Mouse (Mus musculus) activated CD4-positive, CD25-positive, alpha-beta regulatory T cell (primary cell): Measurements from ENCODE around the gene Wdr83os. TPM values are rescaled to one million over a fixed set of nuclear protein-coding genes. Genes with fewer than 3 reads are reported as not detected.

Source experiments
- polyA plus RNA-seq, 2 experiments: library from polyadenylated mRNA; unstranded; fragments of 100-300 nt; shearing (Covaris generic); gene quantifications; one replicate each; pipeline ENCODE4 v1.2.1; 2017

Gene Wdr83os
- polyA plus RNA-seq = 100 to 1,000 TPM; 158 to 186 TPM

DNA sequence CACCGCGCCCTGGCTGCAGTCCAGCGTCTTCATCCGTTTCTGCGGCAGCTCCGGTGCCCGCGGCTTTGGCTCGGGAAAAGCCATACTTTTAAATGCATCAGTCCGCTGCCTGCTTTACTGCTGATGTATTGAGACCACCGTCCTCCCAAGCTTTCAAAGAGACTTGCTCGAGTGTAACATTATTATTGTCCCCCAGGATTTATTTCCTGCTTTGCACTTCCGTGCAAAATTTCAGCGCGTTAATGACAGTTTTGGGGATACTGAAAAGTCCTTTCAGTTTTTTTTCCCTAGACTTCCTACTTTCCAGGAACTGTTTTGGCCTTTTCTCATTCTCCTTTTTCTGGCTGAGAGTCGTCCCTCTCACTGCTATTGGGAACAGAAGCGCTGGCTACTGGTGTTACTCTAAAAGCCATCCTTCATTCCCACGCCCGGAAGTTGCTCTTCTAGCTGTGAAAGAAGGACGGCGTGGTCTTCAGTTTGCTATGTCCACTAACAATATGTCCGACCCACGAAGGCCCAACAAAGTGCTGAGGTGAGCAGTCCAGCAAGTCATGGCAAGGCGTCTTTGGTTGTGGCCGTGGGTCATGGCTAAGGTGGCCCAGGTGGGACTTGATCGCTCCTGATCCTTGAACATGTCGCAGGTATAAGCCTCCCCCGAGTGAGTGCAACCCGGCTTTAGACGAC, at the start of gene Wdr83os:
Gene Wdr83os, plus strand, starts transcription at position 209 of the 684 bp plus-strand sequence.

GRCm38 (mm10) chr8:85036718-85037365, 43.7 kb upstream of the Wdr83os start, which contains the start of gene Tnpo2:
Gene Tnpo2, plus strand, starts transcription at chr8:85036915.

GRCm38 (mm10) chr8:85059879-85060616, 20.5 kb upstream of the Wdr83os start, which contains the start of gene Fbxw9:
Gene Fbxw9, plus strand, starts transcription at chr8:85060055.

DNA sequence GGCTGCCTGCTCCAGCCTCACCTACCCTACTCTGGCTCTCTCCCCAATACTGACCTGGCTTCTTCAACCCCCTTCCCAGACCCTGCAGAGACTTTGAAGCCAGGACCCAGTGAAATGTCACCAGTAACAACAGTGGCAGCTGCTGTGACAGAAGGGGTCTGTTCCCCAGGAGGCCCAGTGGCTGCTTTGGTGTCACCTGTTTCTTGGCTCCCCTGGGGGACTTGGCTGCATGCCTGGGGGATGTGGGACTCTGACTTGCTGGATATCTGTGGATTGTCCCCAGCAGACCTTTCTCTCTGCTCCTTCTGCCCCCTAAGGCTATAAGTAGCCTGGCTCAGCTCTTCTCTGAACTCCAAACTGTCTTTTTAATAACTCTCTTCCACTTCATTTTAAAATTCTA, 12.6 kb upstream of the Wdr83os start, which contains the start of gene Gm5741:
Gene Gm5741, minus strand, starts transcription at position 1 of the 400 bp plus-strand sequence.

DNA sequence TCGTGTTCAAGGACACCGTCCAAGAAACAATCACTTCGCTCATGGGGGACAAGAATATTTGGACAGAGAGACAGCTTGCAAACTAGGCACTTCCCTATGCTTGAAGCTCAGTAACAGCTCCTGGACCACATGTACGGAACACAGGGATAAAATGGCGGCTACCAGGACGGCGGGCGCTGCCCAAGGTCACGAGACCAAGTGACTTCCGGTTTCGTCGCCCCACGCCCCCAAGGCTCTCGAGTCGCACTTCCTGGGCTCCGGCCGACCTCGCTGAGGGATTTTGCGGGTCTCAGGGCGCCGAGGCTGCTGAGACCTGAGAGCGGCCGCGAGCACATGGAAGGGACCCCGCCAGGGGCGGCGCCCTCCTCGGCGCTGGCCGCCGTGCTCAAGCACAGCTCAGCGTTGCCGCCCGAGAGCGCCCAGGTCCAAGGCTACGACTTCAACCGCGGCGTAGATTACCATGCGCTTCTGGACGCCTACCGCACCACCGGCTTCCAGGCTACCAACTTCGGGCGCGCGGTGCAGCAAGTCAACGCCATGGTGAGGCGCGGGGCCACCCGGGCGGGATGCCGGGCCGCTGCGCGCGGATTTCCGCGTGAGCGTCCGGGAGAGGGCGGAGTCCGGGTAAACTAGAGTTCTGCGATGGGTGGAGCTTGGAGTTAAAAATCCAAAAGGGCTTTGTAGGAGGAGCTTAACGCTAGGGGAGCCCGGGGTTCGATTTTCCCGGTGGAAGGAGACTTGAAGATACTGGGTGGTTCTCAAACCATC, 8.8 kb upstream of the Wdr83os start, which contains the start of gene Dhps:
Gene Dhps, plus strand, starts transcription at position 244 of the 768 bp plus-strand sequence.

GRCm38 (mm10) chr8:85081216-85081555, 646 bp downstream of the Wdr83os start, which contains the start of gene Wdr83:
Gene Wdr83, minus strand, starts transcription at chr8:85081306.

DNA sequence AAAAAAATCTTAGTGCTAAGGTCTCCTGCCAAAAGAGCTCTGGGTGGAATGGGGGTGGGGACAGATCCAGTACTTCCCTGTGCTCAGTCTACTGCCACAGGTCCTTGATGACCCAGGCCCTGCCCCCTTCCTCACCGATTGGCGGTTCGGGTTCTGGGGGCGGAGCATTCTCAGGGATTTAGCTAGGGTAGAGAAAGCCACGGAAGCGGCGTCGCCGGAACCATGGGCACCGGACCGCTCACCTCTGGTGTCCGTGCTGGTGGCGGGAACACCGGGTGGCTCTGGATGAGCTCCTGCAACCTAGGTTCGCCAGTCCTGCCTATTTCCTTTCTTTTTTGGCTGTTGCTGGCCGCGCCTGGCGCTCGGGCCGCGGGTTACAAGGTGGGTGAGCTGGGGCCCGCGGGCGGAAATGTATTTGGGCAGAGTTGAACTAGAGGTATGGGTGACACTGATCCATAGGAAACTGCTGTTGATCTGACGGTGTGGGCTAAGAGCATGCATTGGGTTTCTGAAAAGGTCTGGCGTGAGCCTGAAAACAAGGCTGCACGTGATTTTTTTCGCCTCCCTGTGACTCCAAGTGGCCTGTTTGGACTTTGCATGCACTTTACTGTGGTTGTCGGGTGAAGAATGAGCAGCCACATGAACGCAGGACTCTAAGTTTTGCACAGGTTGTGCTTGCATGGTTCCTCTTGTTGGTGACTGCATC, 2.7 kb downstream of the Wdr83os start, which contains the start of gene Man2b1:
Gene Man2b1, plus strand, starts transcription at position 163 of the 706 bp plus-strand sequence.

DNA sequence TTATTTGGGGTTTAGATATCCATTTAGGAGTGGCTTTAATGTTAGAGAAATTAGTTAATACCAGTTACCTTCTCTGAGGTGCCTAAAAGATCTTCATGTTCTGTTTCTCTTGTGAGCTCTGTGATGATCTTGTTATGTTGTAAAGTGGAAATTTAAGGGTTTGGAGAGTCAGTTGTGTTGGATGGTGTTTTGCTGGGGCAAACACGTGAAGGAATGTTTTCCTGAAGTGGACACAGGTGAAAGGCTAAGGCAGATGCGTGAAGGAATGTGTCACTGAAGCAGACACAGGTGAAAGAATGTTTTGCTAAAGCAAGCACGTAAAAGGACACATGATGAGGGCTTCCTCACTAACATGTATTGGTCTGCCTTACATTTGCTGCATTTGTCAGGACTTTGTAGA, 42.5 kb downstream of the Wdr83os start, which contains the start of gene Zfp791:
Gene Zfp791, minus strand, starts transcription at position 101 of the 400 bp plus-strand sequence.

Other genes with a start within 250 kb of the Wdr83os start
- gene Gadd45gip1, start 249.2 kb upstream of the Wdr83os start, polyA plus RNA-seq = 10 to 100 TPM; 29.7 to 37.9 TPM
- gene Rad23a, start 240.1 kb upstream of the Wdr83os start, polyA plus RNA-seq = 100 to 1,000 TPM; 159 to 183 TPM
- 100 to 1,000 TPM; 378 to 630 TPM for gene Calr, start 233.8 kb upstream of the Wdr83os start, polyA plus RNA-seq
- gene Farsa, start 223.8 kb upstream of the Wdr83os start, polyA plus RNA-seq = 10 to 100 TPM; 78.3 to 79.8 TPM
- gene Syce2, start 208.6 kb upstream of the Wdr83os start, polyA plus RNA-seq = 10 to 100 TPM in 1 of 2 experiments, 1 to 10 TPM in 1; 9.1 to 16.8 TPM
- 10 to 100 TPM; 22.2 to 31.5 TPM for gene Gcdh, start 186.8 kb upstream of the Wdr83os start, polyA plus RNA-seq
- 1 to 10 TPM; 1.3 to 3.6 TPM for gene Klf1, start 178.8 kb upstream of the Wdr83os start, polyA plus RNA-seq
- gene Dnase2a, start 172.2 kb upstream of the Wdr83os start, polyA plus RNA-seq = 10 to 100 TPM in 1 of 2 experiments, 1 to 10 TPM in 1; 6.1 to 11.9 TPM
- gene Mast1, start 143.4 kb upstream of the Wdr83os start, polyA plus RNA-seq = 1 to 10 TPM in 1 of 2 experiments, under 1 TPM in 1; 0.62 to 1.2 TPM
- under 1 TPM in 1 of 2 experiments, not detected in 1; 0.21 TPM for gene Rtbdn, start 133.7 kb upstream of the Wdr83os start, polyA plus RNA-seq
- gene Gm49661, start 111.3 kb upstream of the Wdr83os start, polyA plus RNA-seq = not detected
- gene Prdx2, start 111.2 kb upstream of the Wdr83os start, polyA plus RNA-seq = 100 to 1,000 TPM; 205 to 213 TPM
- 10 to 100 TPM; 80.7 to 89.0 TPM for gene Rnaseh2a, start 111.0 kb upstream of the Wdr83os start, polyA plus RNA-seq
- 100 to 1,000 TPM; 294 to 399 TPM for gene Junb, start 102.0 kb upstream of the Wdr83os start, polyA plus RNA-seq
- 10 to 100 TPM in 1 of 2 experiments, 1 to 10 TPM in 1; 9.5 to 11.1 TPM for gene Hook2, start 90.1 kb upstream of the Wdr83os start, polyA plus RNA-seq
- gene Best2, start 66.2 kb upstream of the Wdr83os start, polyA plus RNA-seq = not detected
- 10 to 100 TPM; 53.6 to 65.3 TPM for gene Asna1, start 55.5 kb upstream of the Wdr83os start, polyA plus RNA-seq
- 100 to 1,000 TPM; 248 to 252 TPM for gene Trir, start 53.9 kb upstream of the Wdr83os start, polyA plus RNA-seq
- gene Tnpo2, start 43.8 kb upstream of the Wdr83os start, polyA plus RNA-seq = 10 to 100 TPM; 20.7 to 25.3 TPM
- gene Fbxw9, start 20.7 kb upstream of the Wdr83os start, polyA plus RNA-seq = 1 to 10 TPM; 4.5 to 7.0 TPM
- 1 to 10 TPM; 1.5 to 2.8 TPM for gene Gm5741, start 12.8 kb upstream of the Wdr83os start, polyA plus RNA-seq
- gene Dhps, start 9.0 kb upstream of the Wdr83os start, polyA plus RNA-seq = 100 to 1,000 TPM in 1 of 2 experiments, 10 to 100 TPM in 1; 77.6 to 102 TPM
- 10 to 100 TPM; 35.2 to 42.7 TPM for gene Wdr83, start 566 bp downstream of the Wdr83os start, polyA plus RNA-seq
- gene Man2b1, start 2.5 kb downstream of the Wdr83os start, polyA plus RNA-seq = 100 to 1,000 TPM; 104 to 165 TPM
- under 1 TPM in 1 of 2 experiments, not detected in 1; 0.17 TPM for gene Zfp791, start 42.4 kb downstream of the Wdr83os start, polyA plus RNA-seq
- under 1 TPM; 0.10 to 0.28 TPM for gene Cks1brt, start 71.2 kb downstream of the Wdr83os start, polyA plus RNA-seq
- gene Olfr371, start 145.2 kb downstream of the Wdr83os start, polyA plus RNA-seq = under 1 TPM in 1 of 2 experiments, not detected in 1; 0.37 TPM
- gene Orc6, start 218.9 kb downstream of the Wdr83os start, polyA plus RNA-seq = 10 to 100 TPM; 25.2 to 38.3 TPM
- 10 to 100 TPM; 84.6 to 92.6 TPM for gene Vps35, start 219.1 kb downstream of the Wdr83os start, polyA plus RNA-seq